Mouse (Mus musculus): ENCODE data around the gene Snx33. TPM values are rescaled to one million over a fixed set of nuclear protein-coding genes. Genes with fewer than 3 reads are reported as not detected.

Gene Snx33
- total and polyA plus RNA-seq, 3 experiments: 2.2 to 3.5 TPM; not detected in 1

DNA sequence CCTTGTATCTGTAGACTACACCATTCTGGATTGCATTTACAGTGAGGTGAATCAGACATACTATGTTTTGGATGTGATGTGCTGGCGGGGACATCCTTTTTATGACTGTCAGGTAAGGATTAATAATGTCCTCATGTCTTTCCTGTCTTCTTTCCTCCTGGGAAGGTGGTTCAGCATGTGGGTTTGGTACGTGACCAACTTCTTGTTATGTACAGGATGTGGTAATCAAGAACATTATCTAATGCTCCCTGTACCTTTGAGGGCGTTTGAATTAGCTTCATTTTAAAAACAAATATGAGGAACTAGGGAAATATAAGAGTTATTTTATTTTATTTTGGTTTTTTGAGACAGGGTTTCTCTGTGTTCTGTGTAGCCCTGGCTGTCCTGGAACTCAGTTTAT, 47.0 kb upstream of the Snx33 start (continued):
- no peak for TF ChIP-seq ELF1 (IDR thresholded peaks at IDR 0.05; ENCODE audit: low read depth, low read length)
- TF ChIP-seq RCOR1 (IDR thresholded peaks at IDR 0.05; ENCODE audit: low read depth, low read length): 0 out of 2 replicates have a peak, but pooled peaks have one; percentile 9
- TF ChIP-seq TCF12 (IDR thresholded peaks at IDR 0.05; ENCODE audit: low read depth, low read length): peak; percentile 55; the same call in 1 of the 2 replicates

DNA sequence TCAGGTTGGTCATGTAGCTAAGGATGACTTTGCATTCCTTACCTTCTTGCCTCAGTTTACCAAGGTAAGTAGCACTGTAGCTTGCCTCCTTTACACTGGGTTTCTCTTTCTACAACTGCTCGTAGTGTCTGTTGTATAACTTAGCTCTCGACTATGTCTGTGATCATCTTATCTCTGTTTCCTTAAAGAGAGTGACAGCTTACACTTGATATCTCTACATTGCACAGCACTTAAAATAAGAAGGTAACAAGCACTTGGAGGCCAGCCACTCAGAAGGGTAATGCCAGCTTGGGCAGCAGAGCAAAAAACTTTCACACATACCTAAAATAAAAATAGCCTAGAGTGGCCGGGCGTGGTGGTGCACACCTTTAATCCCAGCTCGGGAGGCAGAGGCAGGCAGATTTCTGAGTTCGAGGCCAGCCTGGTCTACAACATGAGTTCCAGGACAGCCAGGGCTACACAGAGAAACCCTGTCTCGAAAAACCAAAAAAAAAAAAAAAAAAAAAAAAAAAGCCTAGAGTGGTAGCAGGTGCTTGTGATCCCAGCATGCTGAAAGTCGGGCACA, 45.9 kb upstream of the Snx33 start:
- DNase-seq (ENCODE audit: low read depth, low spot score): no peak
- Histone ChIP-seq H3K4me1 (ENCODE audit: control insufficient read depth in 1 of 2, insufficient read depth in 2 of 2, low read length in 2 of 2) (peaks cover 23 to 36% of the 10 kb centered on the region in 2 experiments), H3K4me3 (ENCODE audit: control insufficient read depth in 1 of 2, insufficient read depth in 1 of 2, low read depth in 2 of 2, low read length in 2 of 2) (no peak overlapping the region), H3K36me3 (ENCODE audit: control insufficient read depth in 1 of 2, insufficient read depth in 2 of 2, low read length in 2 of 2) (peaks cover 0 to 46% of the 10 kb centered on the region in 2 experiments; a peak in 3 of 4 replicates), H3K9ac (ENCODE audit: control insufficient read depth, low read depth, low read length, poor library complexity, severe bottlenecking) (no peak overlapping the region), H3K79me2 (ENCODE audit: control insufficient read depth, insufficient read depth, low read length, poor library complexity) (no peaks in the 10 kb centered on the region), H3K27me3 (ENCODE audit: control insufficient read depth in 1 of 2, insufficient read depth in 2 of 2, low read length in 2 of 2) (no peaks in the 10 kb centered on the region), H3K27ac (ENCODE audit: control insufficient read depth, low read depth, low read length) (peak overlapping the region; percentile 21; the same call in 1 of the 2 replicates), H3K9me3 (replicated peaks; ENCODE audit: insufficient read depth, low read length) (no peaks in the 10 kb centered on the region)
- 0 out of 2 replicates have a peak, but pooled peaks have one; percentile 18 for TF ChIP-seq ZC3H11A (IDR thresholded peaks at IDR 0.05; ENCODE audit: low read depth, low read length)
- TF ChIP-seq ZNF384 (IDR thresholded peaks at IDR 0.05; ENCODE audit: low read depth, low read length): 0 out of 2 replicates have a peak, but pooled peaks have one; percentile 61
- peak; percentile 41; the same call in 1 of the 2 replicates for TF ChIP-seq ETS1 (IDR thresholded peaks at IDR 0.05; ENCODE audit: low read depth, low read length)
- no peak for TF ChIP-seq TBP (IDR thresholded peaks at IDR 0.05; ENCODE audit: low read depth, low read length)
- peak; percentile 60; the same call in 1 of the 2 replicates for TF ChIP-seq TCF12 (IDR thresholded peaks at IDR 0.05; ENCODE audit: low read depth, low read length)
- TF ChIP-seq BHLHE40 (IDR thresholded peaks at IDR 0.05; ENCODE audit: borderline replicate concordance, low read depth, low read length): no peak
- no peak for TF ChIP-seq MYC (IDR thresholded peaks at IDR 0.05; ENCODE audit: low read depth, low read length)
- TF ChIP-seq USF1 (IDR thresholded peaks at IDR 0.05; ENCODE audit: low read depth, low read length): no peak
- TF ChIP-seq EP300 (IDR thresholded peaks at IDR 0.05; ENCODE audit: low read depth in 1 of 2, low read length in 2 of 2): peak; percentile 61 to 63
- TF ChIP-seq GATA1 (IDR thresholded peaks at IDR 0.05; ENCODE audit: low read depth, low read length): peak; percentile 75
- TF ChIP-seq SMC3 (IDR thresholded peaks at IDR 0.05; ENCODE audit: low read depth, low read length): no peak
- TF ChIP-seq ZKSCAN1 (IDR thresholded peaks at IDR 0.05; ENCODE audit: low read depth, low read length): no peak
- TF ChIP-seq MAZ (IDR thresholded peaks at IDR 0.05; ENCODE audit: low read depth, low read length): 0 out of 2 replicates have a peak, but pooled peaks have one; percentile 33

DNA sequence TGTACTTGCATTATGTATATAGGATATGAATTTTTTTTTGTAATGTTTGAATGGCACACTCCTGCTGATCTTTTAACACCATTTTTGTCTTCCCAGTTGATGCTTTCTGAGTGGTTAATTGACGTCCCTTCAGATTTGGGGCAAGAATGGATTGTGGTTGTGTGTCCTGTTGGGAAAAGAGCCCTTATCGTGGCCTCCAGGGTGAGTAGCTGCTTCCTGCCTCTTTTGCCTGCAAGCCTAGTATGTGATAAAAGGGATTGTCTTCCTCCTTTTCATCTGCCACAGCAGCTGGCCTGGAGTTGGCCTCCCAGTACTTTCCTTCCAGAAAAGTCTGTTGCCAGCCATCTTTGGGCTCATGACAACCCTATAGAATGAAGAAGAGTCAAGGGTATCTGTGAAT, 42.0 kb upstream of the Snx33 start:
- Histone ChIP-seq H3K9me3 (replicated peaks; ENCODE audit: insufficient read depth, low read length) (no peaks in the 10 kb centered on the region), H3K9ac (ENCODE audit: control insufficient read depth, low read depth, low read length, poor library complexity, severe bottlenecking) (no peak overlapping the region), H3K4me1 (ENCODE audit: control insufficient read depth in 1 of 2, insufficient read depth in 2 of 2, low read length in 2 of 2) (peaks cover 14 to 34% of the 10 kb centered on the region in 2 experiments), H3K36me3 (ENCODE audit: control insufficient read depth in 1 of 2, insufficient read depth in 2 of 2, low read length in 2 of 2) (peaks cover 0 to 40% of the 10 kb centered on the region in 2 experiments; a peak in 3 of 4 replicates), H3K27me3 (ENCODE audit: control insufficient read depth in 1 of 2, insufficient read depth in 2 of 2, low read length in 2 of 2) (no peaks in the 10 kb centered on the region), H3K27ac (ENCODE audit: control insufficient read depth, low read depth, low read length) (peak overlapping the region; percentile 14; the same call in 1 of the 2 replicates), H3K4me3 (ENCODE audit: control insufficient read depth in 1 of 2, insufficient read depth in 1 of 2, low read depth in 2 of 2, low read length in 2 of 2) (no peak overlapping the region), H3K79me2 (ENCODE audit: control insufficient read depth, insufficient read depth, low read length, poor library complexity) (no peaks in the 10 kb centered on the region)
- peak; percentile 62 for DNase-seq (ENCODE audit: low read depth, low spot score)
- TF ChIP-seq MEF2A (IDR thresholded peaks at IDR 0.05; ENCODE audit: extremely low read depth, insufficient replicate concordance, low read depth, low read length, poor library complexity, severe bottlenecking) (no peak), CHD2 (IDR thresholded peaks at IDR 0.05; ENCODE audit: low read length) (no peak), ELF1 (IDR thresholded peaks at IDR 0.05; ENCODE audit: low read depth, low read length) (no peak), POLR2AphosphoS2 (IDR thresholded peaks at IDR 0.05; ENCODE audit: low read length) (no peak), POLR2AphosphoS5 (IDR thresholded peaks at IDR 0.05; ENCODE audit: borderline replicate concordance, low read depth, low read length) (no peak), NELFE (IDR thresholded peaks at IDR 0.05; ENCODE audit: low read depth, low read length) (no peak), SIN3A (IDR thresholded peaks at IDR 0.05; ENCODE audit: low read length) (peak; percentile 46; the same call in 1 of the 2 replicates), ZNF384 (IDR thresholded peaks at IDR 0.05; ENCODE audit: low read depth, low read length) (no peak), BHLHE40 (IDR thresholded peaks at IDR 0.05; ENCODE audit: borderline replicate concordance, low read depth, low read length) (no peak), SMC3 (IDR thresholded peaks at IDR 0.05; ENCODE audit: low read depth, low read length) (no peak), MAZ (IDR thresholded peaks at IDR 0.05; ENCODE audit: low read depth, low read length) (no peak), HCFC1 (IDR thresholded peaks at IDR 0.05; ENCODE audit: low read depth, low read length) (no peak), EP300 (IDR thresholded peaks at IDR 0.05; ENCODE audit: low read depth in 1 of 2, low read length in 2 of 2) (peak; percentile 82 to 86), GABPA (IDR thresholded peaks at IDR 0.05; ENCODE audit: low read depth, low read length) (no peak), MXI1 (IDR thresholded peaks at IDR 0.05; ENCODE audit: low read depth, low read length) (no peak), RAD21 (IDR thresholded peaks at IDR 0.05; ENCODE audit: low read depth, low read length) (no peak), MYC (IDR thresholded peaks at IDR 0.05; ENCODE audit: low read depth, low read length) (no peak), MAFK (IDR thresholded peaks at IDR 0.05; ENCODE audit: borderline replicate concordance, low read depth, low read length) (no peak), RCOR1 (IDR thresholded peaks at IDR 0.05; ENCODE audit: low read depth, low read length) (peak; percentile 83), E2F4 (IDR thresholded peaks at IDR 0.05; ENCODE audit: borderline replicate concordance, low read depth, low read length) (no peak)
